Mouse (Mus musculus) liver, embryonic 14.5 days (tissue): ENCODE measurements around the gene Mief2.

Experiments used
- CTCF ChIP-seq: IDR thresholded peaks from 2 replicates; pipeline ENCODE4 v1.5.1; 2016; ENCODE audit warnings: antibody characterized with exemption, low read depth, control low read depth
- EP300 ChIP-seq: IDR thresholded peaks from 2 replicates; pipeline ENCODE4 v1.6.1; 2016; ENCODE audit warnings: antibody characterized with exemption, low read depth

DNA sequence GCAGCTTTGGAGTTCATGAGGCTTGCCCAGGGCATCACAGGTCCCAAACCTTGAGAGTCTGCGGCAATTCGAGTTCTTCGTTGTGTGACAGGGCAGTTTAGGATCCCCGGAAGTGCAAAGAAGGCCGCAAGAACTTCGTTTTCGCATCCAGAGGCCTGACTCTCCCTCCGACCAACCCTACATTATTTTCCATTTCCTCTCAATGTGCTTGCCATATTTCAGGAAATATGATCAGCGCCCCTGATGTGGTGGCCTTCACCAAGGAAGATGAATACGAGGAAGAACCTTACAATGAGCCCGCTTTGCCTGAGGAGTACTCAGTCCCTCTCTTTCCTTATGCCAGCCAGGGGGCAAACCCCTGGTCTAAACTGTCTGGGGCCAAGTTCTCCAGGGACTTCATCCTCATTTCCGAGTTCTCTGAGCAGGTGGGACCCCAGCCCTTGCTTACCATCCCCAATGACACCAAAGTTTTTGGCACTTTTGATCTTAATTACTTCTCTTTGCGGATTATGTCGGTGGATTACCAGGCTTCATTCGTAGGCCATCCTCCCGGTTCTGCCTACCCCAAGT lies 49.7 kb downstream of the Mief2 start:
- TF ChIP-seq CTCF: no peak
- no peak for TF ChIP-seq EP300
